Mouse (Mus musculus) testis, adult 2 months (tissue): ENCODE measurements around the gene Igf2bp1. TPM values are rescaled to one million over a fixed set of nuclear protein-coding genes. Genes with fewer than 3 reads are reported as not detected.

ENCODE experiments used
- H3K27ac ChIP-seq: fragments of 200-500 bp; 2 replicates; pipeline ENCODE4 v1.5.1; 2012; ENCODE audit warnings: low read depth, low read length; ENCODE audit not compliant: control insufficient read depth, insufficient read depth
- H3K27me3 ChIP-seq: fragments of 200-500 bp; 2 replicates; pipeline ENCODE4 v1.6.1; 2012; ENCODE audit warnings: mild to moderate bottlenecking, low read length, moderate library complexity; ENCODE audit not compliant: control insufficient read depth, insufficient read depth
- H3K36me3 ChIP-seq: fragments of 200-500 bp; 2 replicates; pipeline ENCODE4 v1.6.1; 2012; ENCODE audit warnings: mild to moderate bottlenecking, low read length; ENCODE audit not compliant: control insufficient read depth, insufficient read depth
- H3K4me1 ChIP-seq: fragments of 200-500 bp; 2 replicates; pipeline ENCODE4 v1.6.1; 2012; ENCODE audit warnings: low read length; ENCODE audit not compliant: control insufficient read depth, insufficient read depth
- H3K4me3 ChIP-seq: fragments of 200-500 bp; 2 replicates; pipeline ENCODE4 v1.5.1; 2012; ENCODE audit warnings: low read depth, mild to moderate bottlenecking, low read length, moderate library complexity, mixed read lengths; ENCODE audit not compliant: control insufficient read depth
- CTCF ChIP-seq: fragments of 200-500 bp; IDR thresholded peaks from 2 replicates; pipeline ENCODE4 v1.5.1; 2012; ENCODE audit warnings: low read depth, mild to moderate bottlenecking, inconsistent platforms, low read length, moderate library complexity; ENCODE audit not compliant: control insufficient read depth, insufficient read depth, insufficient replicate concordance
- POLR2A ChIP-seq: fragments of 200-500 bp; IDR thresholded peaks from 2 replicates; pipeline ENCODE4 v1.6.1; 2012; ENCODE audit warnings: low read depth, mild to moderate bottlenecking, inconsistent platforms, low read length, moderate library complexity; ENCODE audit not compliant: control insufficient read depth
- polyA plus RNA-seq: library from polyadenylated mRNA; depleted of rRNA; stranded (reverse); fragments of >200 nt; gene quantifications from 2 replicates; pipeline ENCODE4 v1.2.3, GENCODE M21; 2012

The Igf2bp1 gene
- polyA plus RNA-seq, 1 experiment: 6.5 TPM

GRCm38 (mm10) chr11:95990886-95991708 is 14.6 kb downstream of the Igf2bp1 start:
- H3K4me1 ChIP-seq: peaks cover 7% of the 10 kb centered on the region
- no peaks in the 10 kb centered on the region for H3K27me3 ChIP-seq
- H3K36me3 ChIP-seq: no peaks in the 10 kb centered on the region
- peak overlapping the region; percentile 71 for H3K4me3 ChIP-seq
- peak overlapping the region; percentile 69 for H3K27ac ChIP-seq
- TF ChIP-seq POLR2A: no peak
- TF ChIP-seq CTCF: no peak

- TF ChIP-seq CTCF: no peak
- no peak for TF ChIP-seq POLR2A
- Histone ChIP-seq H3K4me3 (peak overlapping the region; percentile 69), H3K27ac (peak overlapping the region; percentile 44), H3K36me3 (no peaks in the 10 kb centered on the region), H3K27me3 (no peaks in the 10 kb centered on the region), H3K4me1 (peaks cover 7% of the 10 kb centered on the region)
Observed at GRCm38 (mm10) chr11:95990431-95990830, 15.3 kb downstream of the Igf2bp1 start.

- Histone ChIP-seq H3K27ac (no peak overlapping the region), H3K36me3 (no peaks in the 10 kb centered on the region), H3K4me3 (no peak overlapping the region), H3K27me3 (no peaks in the 10 kb centered on the region), H3K4me1 (peaks cover 7% of the 10 kb centered on the region)
- TF ChIP-seq CTCF (no peak), POLR2A (no peak)
Observed at GRCm38 (mm10) chr11:95989864-95990263, 15.9 kb downstream of the Igf2bp1 start.

GRCm38 (mm10) chr11:95988533-95988932 is 17.2 kb downstream of the Igf2bp1 start:
- H3K4me1 ChIP-seq: peaks cover 7% of the 10 kb centered on the region

DNA sequence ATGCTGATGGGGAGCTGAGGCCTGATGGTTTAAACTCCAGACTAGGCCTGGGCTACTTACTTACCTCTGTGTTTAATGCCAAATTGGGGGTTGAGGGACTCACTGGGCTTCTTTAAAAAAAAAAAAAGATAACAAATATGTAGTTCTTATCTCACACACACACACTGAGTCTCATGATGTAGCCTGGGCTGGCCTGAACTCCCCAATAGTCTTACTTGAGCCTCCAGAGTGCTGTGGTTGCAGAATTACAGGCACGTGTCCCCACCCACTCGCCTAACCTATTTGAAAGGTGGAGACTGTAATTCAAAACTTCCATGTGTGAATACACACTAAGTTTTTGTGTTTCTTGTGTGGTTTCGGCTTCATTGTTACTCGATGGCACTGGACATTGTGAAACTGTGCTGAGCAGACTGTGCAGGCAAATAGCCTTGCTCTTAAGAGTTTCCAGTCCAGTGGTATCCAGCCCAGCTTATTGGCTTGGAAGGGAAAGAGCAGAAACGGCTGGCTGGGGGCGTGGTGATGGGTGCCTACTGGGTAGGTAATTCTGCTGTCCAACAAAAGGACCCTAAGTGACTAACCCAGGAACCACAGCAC is 17.8 kb downstream of the Igf2bp1 start:
- H3K4me1 ChIP-seq: peaks cover 7% of the 10 kb centered on the region
- H3K36me3 ChIP-seq: no peaks in the 10 kb centered on the region
- no peak overlapping the region for H3K27ac ChIP-seq

More at GRCm38 (mm10) chr11:95988533-95988932, 17.2 kb downstream of the Igf2bp1 start:
- Histone ChIP-seq H3K27ac (no peak overlapping the region), H3K36me3 (no peaks in the 10 kb centered on the region), H3K27me3 (no peaks in the 10 kb centered on the region), H3K4me3 (no peak overlapping the region)
- TF ChIP-seq POLR2A (no peak), CTCF (no peak)

GRCm38 (mm10) chr11:95982475-95982874 is 23.3 kb downstream of the Igf2bp1 start:
- no peaks in the 10 kb centered on the region for H3K27me3 ChIP-seq
- no peaks in the 10 kb centered on the region for H3K4me1 ChIP-seq
- no peak overlapping the region for H3K4me3 ChIP-seq
- no peak for TF ChIP-seq POLR2A
- TF ChIP-seq CTCF: no peak
- no peak overlapping the region for H3K27ac ChIP-seq
- H3K36me3 ChIP-seq: no peaks in the 10 kb centered on the region

More for the DNA sequence above, 17.8 kb downstream of the Igf2bp1 start:
- no peak for TF ChIP-seq POLR2A
- no peak for TF ChIP-seq CTCF
- H3K27me3 ChIP-seq: no peaks in the 10 kb centered on the region
- H3K4me3 ChIP-seq: no peak overlapping the region

- no peaks in the 10 kb centered on the region for H3K27me3 ChIP-seq
- no peaks in the 10 kb centered on the region for H3K4me1 ChIP-seq
- H3K36me3 ChIP-seq: no peaks in the 10 kb centered on the region
- H3K4me3 ChIP-seq: no peak overlapping the region
- H3K27ac ChIP-seq: no peak overlapping the region
- TF ChIP-seq CTCF (no peak), POLR2A (no peak)
Observed at GRCm38 (mm10) chr11:95981804-95982203, 23.9 kb downstream of the Igf2bp1 start.
